Mouse (Mus musculus) G1E-ER4 (cell line): ENCODE data around the gene Kat8. TPM values are rescaled to one million over a fixed set of nuclear protein-coding genes. Genes with fewer than 3 reads are reported as not detected.

ENCODE experiments used
- GATA1 ChIP-seq: IDR thresholded peaks from one replicate; pipeline ENCODE4 v1.8.0; 2012; ENCODE audit warnings: low read length, inconsistent platforms
- polyA plus RNA-seq: library from polyadenylated mRNA; stranded (reverse); fragments of >175 nt; gene quantifications from 2 replicates; pipeline ENCODE4 v1.2.3, GENCODE M21; 2012

Gene Kat8
- 7.0 and 7.5 TPM in 2 replicates for polyA plus RNA-seq

DNA sequence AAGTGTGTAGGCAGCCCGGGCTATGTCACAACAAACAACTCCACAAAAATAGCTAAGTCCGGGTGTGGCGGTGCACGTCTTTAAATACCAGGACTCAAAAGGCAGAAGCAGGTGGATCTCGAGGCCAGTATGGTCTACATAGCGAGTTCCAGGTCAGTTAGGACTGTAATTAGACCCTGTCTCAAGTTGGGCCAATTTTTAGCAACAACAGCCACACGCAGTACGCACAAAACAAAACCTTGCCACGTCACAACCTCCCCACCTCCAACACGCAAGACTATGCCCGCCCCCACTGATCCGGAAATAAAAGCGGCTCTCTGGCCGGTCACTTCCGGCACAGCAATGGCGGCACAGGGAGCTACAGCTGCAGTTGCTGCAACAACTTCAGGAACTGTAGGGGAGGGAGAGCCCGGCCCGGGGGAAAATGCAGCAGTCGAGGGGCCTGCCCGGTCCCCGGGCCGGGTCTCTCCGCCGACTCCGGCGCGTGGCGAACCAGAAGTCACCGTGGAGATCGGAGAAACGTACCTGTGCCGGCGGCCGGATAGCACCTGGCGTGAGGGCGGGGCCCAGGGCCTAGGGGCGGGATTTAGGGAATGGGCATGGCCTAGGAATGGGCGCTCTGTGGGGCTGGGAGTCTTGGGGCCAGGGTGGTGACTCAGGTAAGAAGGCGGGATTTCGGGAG, at the start of gene Kat8:
Kat8 (plus strand) TSS at position 327 of the 682 bp plus-strand sequence.
- no peak for TF ChIP-seq GATA1

DNA sequence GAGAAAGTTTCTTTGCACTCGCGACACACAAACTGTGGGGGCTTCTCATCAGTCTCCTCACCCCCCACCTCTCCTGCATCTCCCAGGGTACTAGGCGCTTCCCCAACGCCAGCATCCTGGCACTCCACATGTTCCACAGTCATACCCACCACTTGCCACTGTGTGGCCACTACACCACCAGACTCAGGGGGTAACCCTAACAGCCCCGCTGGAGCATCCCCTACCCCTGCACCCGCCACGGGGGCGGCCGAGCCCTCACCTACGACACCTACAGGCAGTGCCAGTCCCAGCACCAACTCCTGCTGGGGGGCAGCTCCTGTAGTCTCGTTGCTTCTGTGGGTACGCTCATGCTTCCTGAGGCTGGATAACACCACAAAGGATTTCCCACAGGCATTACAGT, 45.9 kb upstream of the Kat8 start:
- TF ChIP-seq GATA1, result no peak

DNA sequence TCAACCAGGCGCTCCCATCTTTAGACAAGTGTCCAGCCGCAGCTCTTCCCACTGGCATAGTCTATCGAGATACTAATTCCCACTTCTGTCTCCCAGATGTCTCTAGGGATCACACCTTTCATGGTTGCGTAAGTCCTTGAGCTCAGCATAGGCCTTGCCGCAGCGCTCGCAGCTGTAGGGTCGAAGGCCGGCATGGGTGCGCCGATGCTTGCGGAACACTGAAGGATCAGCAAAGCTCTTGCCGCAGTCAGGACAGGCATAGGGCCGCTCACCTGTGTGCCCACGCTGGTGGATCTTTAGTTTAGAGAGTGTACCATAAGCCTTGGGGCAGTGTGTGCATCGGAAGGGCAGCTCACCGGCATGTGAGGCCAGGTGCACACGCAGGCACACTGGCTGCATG, 44.7 kb upstream of the Kat8 start:
- no peak for TF ChIP-seq GATA1

DNA sequence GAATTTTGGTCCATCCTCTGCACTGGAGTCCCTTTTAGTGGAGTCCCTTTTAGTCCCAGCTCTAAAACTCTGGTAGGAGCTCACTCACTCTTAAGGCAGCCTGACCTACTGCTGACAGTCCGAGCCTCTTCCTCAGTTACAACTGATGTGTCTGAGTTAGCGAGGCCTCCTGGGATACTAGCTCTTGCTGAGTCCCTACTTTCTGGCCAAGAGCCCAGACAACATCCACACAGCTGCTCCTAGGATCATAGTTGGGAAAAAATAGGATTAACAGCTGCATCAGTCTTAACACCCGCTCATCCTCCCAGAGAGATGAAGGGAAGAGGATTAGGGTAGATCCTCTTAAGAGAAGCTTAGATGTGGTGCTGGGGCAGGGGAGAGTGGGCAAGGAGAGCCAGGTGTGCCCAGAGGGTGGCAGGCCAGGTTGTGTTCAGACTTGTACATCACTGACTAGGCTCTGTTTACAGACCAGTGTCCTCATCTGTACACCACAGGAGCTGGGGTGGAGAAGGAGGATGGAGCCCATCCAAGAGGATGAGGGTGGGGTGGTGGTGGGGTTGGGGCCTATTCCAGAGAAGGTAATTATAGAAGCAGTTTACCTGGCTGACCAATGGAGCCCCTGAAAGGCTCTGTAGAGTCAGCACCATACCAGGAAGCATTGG, 43.0 kb upstream of the Kat8 start:
- no peak for TF ChIP-seq GATA1

DNA sequence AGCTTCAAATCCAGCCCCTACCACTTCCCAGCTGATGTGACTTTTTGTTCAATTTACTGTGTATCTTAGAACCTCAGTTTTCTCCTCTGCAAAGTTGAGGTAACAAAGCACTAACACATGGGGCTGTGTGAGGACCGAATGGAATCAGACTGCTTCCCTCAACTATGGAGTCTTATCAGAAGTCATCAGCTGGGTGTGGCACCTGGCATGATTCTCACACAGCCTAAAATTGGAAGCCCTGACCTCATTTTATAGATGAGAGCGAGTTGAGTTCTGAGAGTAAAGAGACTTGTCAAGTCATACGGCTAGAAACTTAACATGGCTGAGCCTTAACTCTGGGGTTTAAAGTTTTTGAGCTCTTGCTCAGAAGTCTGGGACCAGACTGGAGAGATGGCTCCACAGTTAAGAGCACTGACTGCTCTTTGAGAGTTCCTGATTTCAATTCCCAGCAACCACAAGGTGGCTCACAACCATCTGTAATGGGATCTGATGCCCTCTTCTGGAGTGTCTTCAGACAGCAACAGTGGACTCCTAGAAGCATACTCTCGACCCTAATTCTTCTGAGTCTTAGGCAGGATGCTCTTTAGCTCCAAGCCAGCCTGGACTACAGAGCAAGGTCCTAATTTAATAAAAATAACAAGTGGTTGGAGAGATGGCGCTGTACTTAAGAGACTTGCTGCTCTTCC, 42.0 kb upstream of the Kat8 start:
- no peak for TF ChIP-seq GATA1

DNA sequence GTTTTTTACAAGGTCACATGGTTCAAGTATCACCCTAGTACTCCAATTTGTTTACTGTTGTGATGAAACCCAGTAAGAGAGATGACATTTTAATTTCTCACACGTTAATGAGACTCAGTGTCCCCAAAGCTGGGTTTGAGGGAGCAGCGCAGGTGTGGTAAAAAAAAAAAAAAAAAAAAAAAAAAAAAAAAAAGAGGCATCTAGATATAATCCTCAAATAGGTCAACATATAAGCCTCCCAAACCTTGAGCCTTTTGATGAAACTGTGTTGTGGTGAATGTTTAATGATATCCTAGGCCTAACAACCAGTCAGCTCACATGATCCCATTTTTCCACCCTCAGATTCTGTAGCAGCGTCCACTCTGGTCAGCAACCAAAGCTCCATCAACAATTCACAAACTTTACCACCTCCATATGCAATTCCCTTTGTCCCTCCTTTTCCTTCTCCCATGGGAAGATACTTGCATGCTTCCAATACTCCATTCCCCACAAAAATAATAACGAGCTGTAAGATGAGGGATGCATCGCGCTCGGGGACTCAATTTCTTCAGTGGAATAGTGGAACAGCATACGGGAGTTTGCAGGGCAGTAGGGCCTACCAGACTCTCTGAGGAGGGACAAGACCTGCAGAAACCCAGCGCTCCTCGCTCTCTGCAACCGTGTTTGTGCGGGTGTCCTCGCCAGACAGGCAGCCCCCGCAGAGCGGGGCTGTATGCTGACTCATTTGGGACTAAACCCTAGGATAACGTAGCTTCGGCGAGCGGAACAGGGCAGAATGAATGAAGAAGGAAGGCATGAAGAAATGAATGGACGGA, 37.3 kb upstream of the Kat8 start:
- TF ChIP-seq GATA1, result no peak

DNA sequence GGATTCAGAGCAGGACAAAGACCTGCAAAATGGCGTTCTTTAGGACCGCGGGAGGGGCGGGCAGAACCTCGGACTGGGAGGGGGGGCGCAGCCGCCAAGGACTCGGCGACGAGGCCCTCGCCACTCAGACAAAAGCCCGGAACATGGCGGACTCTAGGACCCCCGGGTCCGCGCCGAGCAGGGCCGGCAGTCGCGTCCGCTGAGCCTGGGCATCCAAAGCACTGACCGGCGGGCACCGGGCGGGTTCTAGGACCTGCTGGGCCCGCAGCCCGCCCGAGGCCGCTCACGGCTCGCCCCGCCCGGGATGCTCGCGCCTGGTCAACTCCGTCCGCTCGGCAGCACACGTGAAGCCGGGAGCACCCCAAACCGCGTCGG, 36.7 kb upstream of the Kat8 start:
- TF ChIP-seq GATA1, result no peak

DNA sequence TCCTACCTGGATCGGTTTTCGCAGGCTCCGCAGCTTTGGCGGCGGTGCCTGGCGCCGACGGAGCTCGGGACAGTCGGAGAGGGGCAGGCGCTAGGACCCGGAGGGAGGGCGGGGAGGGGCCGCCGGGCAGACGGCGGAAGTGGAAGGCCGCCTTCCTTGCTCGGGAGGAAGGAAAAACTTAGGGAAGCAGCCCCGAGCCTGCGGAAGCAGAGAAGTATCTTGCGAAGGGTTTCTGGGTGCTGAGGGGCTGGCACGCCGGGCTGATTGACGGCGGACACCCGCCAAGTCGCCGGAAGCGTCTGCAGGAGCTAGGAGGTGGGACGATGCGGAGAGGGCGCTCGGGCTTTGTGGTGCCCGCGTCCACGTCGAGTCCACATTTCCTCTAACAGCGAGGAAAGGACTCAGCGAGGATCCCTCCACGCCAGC, 36.3 kb upstream of the Kat8 start, which contains the start of gene Zfp646:
Zfp646 (plus strand) TSS at position 181 of the 426 bp plus-strand sequence.
- no peak for TF ChIP-seq GATA1

DNA sequence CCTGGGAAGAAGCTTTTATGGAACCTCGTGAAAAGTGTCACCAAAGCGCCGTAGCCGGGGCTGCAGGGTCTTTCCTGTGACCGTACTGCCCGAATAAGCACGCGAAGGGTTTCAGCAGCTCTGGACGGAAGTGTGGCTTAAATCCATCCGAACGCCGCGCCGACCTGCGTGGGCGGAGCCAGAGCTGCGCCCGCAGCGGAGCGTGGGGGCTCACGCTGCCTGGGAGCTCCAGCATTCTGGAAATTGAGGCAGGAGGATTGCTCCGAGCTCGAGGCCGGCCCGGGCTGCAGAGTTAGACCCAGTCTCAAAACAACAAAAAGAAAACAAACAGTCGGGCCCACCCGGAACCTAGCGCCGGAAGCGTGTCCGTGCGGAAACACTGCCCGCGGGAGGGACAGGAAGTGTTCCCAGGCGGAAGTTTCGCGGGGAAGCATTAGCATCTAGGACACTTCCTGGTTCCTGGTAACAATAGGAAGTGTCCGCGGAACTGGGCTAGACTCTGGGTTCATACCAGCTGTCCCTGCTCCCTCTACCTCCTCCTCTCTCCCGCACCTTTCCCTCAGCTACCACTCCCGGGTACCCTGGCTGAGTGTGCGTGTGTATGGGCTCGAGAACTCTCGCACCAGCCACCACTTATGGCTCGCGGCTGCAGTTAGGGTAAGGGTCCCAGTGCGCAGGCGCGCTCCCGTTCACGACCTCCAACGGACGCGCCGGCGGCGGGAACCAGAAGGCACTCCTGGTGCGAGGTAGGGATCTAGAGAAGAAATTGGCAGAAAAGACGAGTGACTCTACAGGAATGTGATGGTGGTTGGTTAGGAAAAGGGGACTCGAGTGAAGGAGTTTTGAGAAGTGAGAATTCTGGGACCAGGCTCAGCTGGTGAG, 35.6 kb upstream of the Kat8 start, which contains the start of gene Zfp668:
Zfp668 (minus strand) TSS at position 362 of the 882 bp plus-strand sequence.
- TF ChIP-seq GATA1, result no peak

DNA sequence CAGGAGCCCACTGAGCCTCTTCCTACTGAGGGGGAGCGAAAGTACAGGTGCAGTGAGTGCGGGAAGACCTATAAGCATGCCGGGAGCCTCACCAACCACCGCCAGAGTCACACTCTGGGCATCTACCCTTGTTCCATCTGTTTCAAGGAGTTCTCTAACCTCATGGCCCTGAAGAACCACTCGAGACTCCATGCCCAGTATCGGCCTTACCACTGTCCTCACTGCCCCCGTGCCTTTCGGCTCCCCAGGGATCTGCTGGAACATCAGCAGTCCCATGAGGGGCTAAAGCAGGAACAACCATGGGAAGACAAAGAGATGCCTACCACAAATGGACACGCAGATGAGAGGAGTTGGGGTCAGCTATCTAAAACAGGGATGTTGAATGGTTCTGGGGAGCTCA, 33.0 kb upstream of the Kat8 start:
- no peak for TF ChIP-seq GATA1

DNA sequence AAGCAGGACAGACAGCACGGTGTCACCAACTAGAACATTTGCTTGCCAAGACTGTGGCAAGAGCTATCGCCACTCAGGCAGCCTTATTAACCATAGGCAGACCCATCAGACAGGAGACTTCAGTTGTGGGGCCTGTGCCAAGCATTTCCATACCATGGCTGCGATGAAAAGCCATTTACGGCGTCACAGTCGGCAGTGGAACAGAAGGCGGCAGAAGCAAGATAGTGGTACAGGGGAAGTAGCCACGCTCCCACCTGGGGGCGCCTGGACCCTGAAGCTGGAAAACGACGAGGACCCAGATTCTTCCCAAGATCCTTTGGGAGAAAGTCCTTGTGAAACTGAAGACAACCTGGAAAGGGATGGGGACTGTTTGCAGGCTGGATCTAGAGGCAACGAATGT, 31.9 kb upstream of the Kat8 start:
- no peak for TF ChIP-seq GATA1

DNA sequence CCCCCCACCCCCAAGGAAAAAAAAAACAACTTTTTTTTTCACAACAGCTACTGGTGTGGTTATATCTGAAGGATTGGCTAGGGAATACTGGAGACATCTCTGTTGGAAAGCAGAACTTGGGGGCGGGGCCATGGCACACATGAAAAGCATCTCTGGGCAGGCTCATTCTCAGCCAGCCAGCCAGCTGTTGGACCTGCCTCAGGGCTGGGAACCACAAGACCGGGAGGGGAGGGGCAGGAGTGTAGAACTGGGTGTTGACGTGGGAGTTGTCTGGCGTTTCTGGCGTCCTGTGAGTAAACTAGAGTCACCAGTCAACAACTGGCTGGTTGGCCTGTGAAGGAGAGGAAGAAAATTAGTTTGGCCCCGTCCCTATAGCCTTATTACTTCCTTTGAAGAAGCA, 26.4 kb upstream of the Kat8 start:
- TF ChIP-seq GATA1, result no peak

DNA sequence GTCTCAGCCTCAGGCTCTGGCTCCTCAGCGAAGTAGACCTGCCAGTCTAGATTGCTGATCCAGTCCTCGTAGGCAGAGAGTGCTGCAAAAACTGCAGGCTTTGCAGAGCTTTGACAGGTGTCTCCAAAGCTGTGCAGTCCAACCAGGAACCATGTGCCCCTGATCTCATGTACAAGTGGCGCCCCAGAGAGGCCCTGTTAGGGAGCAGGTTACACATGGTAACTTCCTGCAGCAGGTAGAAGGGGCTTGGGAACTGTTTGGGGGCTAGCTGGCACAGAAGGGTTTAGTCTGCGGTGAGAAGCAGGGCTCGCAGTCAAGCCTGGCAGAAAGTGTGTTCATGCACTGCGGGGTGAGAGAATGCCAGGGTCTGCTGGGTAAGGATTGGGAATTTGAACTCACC, 25.8 kb upstream of the Kat8 start:
- no peak for TF ChIP-seq GATA1

DNA sequence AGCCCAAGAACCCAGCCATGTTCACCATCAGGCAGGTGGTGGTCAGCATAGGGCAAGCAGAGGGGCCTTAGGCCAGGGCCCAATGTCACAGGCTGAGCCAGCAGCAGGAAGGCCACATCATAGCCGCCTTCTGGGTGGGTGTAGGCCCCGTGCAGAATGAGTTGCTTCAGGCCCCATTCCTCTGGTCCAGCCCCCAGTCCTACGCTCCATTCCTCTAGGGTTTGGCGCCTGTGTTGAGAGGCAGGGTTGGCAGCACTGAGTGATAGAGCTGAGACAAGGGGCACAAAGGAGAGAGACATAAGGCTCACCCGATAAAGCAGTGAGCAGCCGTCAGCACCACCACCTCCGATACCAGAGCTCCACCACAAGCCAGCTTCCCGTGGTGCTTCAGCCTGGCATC, 25.1 kb upstream of the Kat8 start:
- TF ChIP-seq GATA1, result no peak

DNA sequence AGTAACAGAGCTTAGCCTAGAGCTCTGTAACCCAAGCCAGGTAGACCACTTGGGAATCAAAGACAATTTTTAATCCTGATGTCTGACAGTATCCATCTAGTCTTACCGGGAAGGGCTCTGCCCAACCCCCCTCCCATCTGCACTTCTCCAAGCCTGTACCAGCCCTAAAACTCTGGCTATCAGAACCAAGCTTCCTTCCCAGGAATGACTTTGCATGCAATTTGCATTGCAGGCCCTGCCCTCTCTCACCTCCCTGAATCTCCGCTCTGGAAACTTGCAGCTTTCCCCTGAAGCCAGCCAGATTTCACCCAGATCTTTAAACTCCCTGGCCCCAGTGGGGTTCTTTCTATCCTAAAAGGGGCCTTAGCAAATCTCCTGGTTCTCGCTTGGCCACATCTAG, 24.5 kb upstream of the Kat8 start:
- no peak for TF ChIP-seq GATA1
